Mouse (Mus musculus): ENCODE results near the gene Gm28053.
A peak's percentile ranks its signal among the peaks of the same experiment; 100 is the strongest.

The Gm28053 gene

GRCm38 (mm10) chr6:48741273-48741672 is 22.9 kb downstream of the Gm28053 start:
- peak; percentile 77 for DNase-seq (ENCODE audit: low spot score)

GRCm38 (mm10) chr6:48741711-48742206 is 23.4 kb downstream of the Gm28053 start:
- peak; percentile 83 for DNase-seq (ENCODE audit: low spot score)

- peak; percentile 72 for DNase-seq (ENCODE audit: low spot score)
Observed at GRCm38 (mm10) chr6:48742422-48743351, 24.3 kb downstream of the Gm28053 start.

GRCm38 (mm10) chr6:48745490-48745889 is 27.1 kb downstream of the Gm28053 start:
- no peak for DNase-seq (ENCODE audit: low spot score)

- DNase-seq (ENCODE audit: low spot score) = no peak
Observed at GRCm38 (mm10) chr6:48745959-48746889, 27.8 kb downstream of the Gm28053 start, which contains the start of gene Gimap5. TSS of gene Gimap5 (plus strand) at chr6:48746197.

GRCm38 (mm10) chr6:48747091-48747966 is 28.9 kb downstream of the Gm28053 start:
- no peak for DNase-seq (ENCODE audit: low spot score)

- DNase-seq (ENCODE audit: low spot score) = no peak
Observed at GRCm38 (mm10) chr6:48763567-48764270, 45.3 kb downstream of the Gm28053 start.

GRCm38 (mm10) chr6:48764496-48764895 is 46.1 kb downstream of the Gm28053 start:
- DNase-seq (ENCODE audit: low spot score) = no peak

- peak; percentile 74 for DNase-seq (ENCODE audit: low spot score)
Observed at GRCm38 (mm10) chr6:48768178-48768869, 49.9 kb downstream of the Gm28053 start.

- DNase-seq (ENCODE audit: low spot score) = no peak
Observed at GRCm38 (mm10) chr6:48768933-48769332, 50.5 kb downstream of the Gm28053 start.

- no peak for DNase-seq (ENCODE audit: low spot score)
Observed at GRCm38 (mm10) chr6:48770696-48771095, 52.3 kb downstream of the Gm28053 start, which contains the start of gene Gimap3. TSS of gene Gimap3 (minus strand) at chr6:48770851.

- peak; percentile 61 for DNase-seq (ENCODE audit: low spot score)
Observed at GRCm38 (mm10) chr6:48772030-48772429, 53.6 kb downstream of the Gm28053 start.

- no peak for DNase-seq (ENCODE audit: low spot score)
Observed at GRCm38 (mm10) chr6:48784406-48784805, 66.0 kb downstream of the Gm28053 start.

- DNase-seq (ENCODE audit: low spot score) = no peak
Observed at GRCm38 (mm10) chr6:48785189-48785588, 66.8 kb downstream of the Gm28053 start.

- no peak for DNase-seq (ENCODE audit: low spot score)
Observed at GRCm38 (mm10) chr6:48785601-48786000, 67.2 kb downstream of the Gm28053 start.

GRCm38 (mm10) chr6:48787867-48788266 is 69.5 kb downstream of the Gm28053 start:
- DNase-seq (ENCODE audit: low spot score) = no peak

- DNase-seq (ENCODE audit: low spot score) = no peak
Observed at GRCm38 (mm10) chr6:48801897-48802296, 83.5 kb downstream of the Gm28053 start.

Data from yolk sac, embryonic 10.5 days (tissue).